Mouse (Mus musculus): ENCODE results near the gene Tenm3. TPM values are rescaled to one million over a fixed set of nuclear protein-coding genes. Genes with fewer than 3 reads are reported as not detected.
"Not testable (repeated sequence)": the region's sequence is repeated elsewhere in the genome, so short reads cannot be mapped to it uniquely, and the experiment has no call there.

Gene Tenm3
- polyA plus RNA-seq, 2 experiments = 2.2 to 3.1 TPM

GRCm38 (mm10) chr8:48188586-48188985, 655.2 kb downstream of the Tenm3 start:
- Histone ChIP-seq H3K27me3 (ENCODE audit: control insufficient read depth, insufficient read depth, low read length) (no peaks in the 10 kb centered on the region), H3K4me3 (ENCODE audit: insufficient read depth in 1 of 2, low read depth in 2 of 2, low read length in 2 of 2) (no peak overlapping the region), H3K4me1 (replicated peaks; ENCODE audit: control insufficient read depth in 2 of 2, insufficient read depth in 2 of 2, low read length in 1 of 2) (no peaks in the 10 kb centered on the region), H3K9ac (replicated peaks) (no peak overlapping the region), H3K9me3 (ENCODE audit: control insufficient read depth, low read length) (no peaks in the 10 kb centered on the region), H3K27ac (no peak overlapping the region), H3K4me2 (ENCODE audit: low read depth) (no peak overlapping the region), H3K36me3 (replicated peaks; ENCODE audit: control insufficient read depth, insufficient read depth, low read depth) (no peaks in the 10 kb centered on the region)
- no peak for TF ChIP-seq EP300 (IDR thresholded peaks at IDR 0.05; ENCODE audit: low read depth)
- TF ChIP-seq CTCF (IDR thresholded peaks at IDR 0.05; ENCODE audit: low read depth) = no peak
- DNase-seq (ENCODE audit: low read depth in 3 of 3, low spot score in 3 of 3) (no peak), ATAC-seq (ENCODE audit: insufficient read depth) (no peak)
- WGBS (ENCODE audit: insufficient replicate concordance) = 79% methylated on average over 12 of the region's 12 CpGs

- ATAC-seq (ENCODE audit: insufficient read depth) = no peak
- no peaks in the 10 kb centered on the region for H3K27me3 ChIP-seq (ENCODE audit: control insufficient read depth, insufficient read depth, low read length)
- WGBS (ENCODE audit: insufficient replicate concordance) = 58% methylated on average over 7 of the region's 7 CpGs
- no peaks in the 10 kb centered on the region for H3K9me3 ChIP-seq (ENCODE audit: control insufficient read depth, low read length)
- H3K27ac ChIP-seq = no peak overlapping the region
- TF ChIP-seq CTCF (IDR thresholded peaks at IDR 0.05; ENCODE audit: low read depth) = no peak
- TF ChIP-seq EP300 (IDR thresholded peaks at IDR 0.05; ENCODE audit: low read depth) = no peak
- no peak overlapping the region for H3K4me3 ChIP-seq (ENCODE audit: insufficient read depth in 1 of 2, low read depth in 2 of 2, low read length in 2 of 2)
- no peaks in the 10 kb centered on the region for H3K36me3 ChIP-seq (replicated peaks; ENCODE audit: control insufficient read depth, insufficient read depth, low read depth)
- no peak overlapping the region for H3K4me2 ChIP-seq (ENCODE audit: low read depth)
- no peak for DNase-seq (ENCODE audit: low read depth in 3 of 3, low spot score in 3 of 3)
- H3K9ac ChIP-seq (replicated peaks) = no peak overlapping the region
- H3K4me1 ChIP-seq (replicated peaks; ENCODE audit: control insufficient read depth in 2 of 2, insufficient read depth in 2 of 2, low read length in 1 of 2) = no peaks in the 10 kb centered on the region
Measured at GRCm38 (mm10) chr8:48183758-48184157, 660.0 kb downstream of the Tenm3 start.

GRCm38 (mm10) chr8:48181000-48181399, 662.8 kb downstream of the Tenm3 start:
- Histone ChIP-seq H3K4me1 (replicated peaks; ENCODE audit: control insufficient read depth in 2 of 2, insufficient read depth in 2 of 2, low read length in 1 of 2) (no peaks in the 10 kb centered on the region), H3K4me2 (ENCODE audit: low read depth) (no peak overlapping the region), H3K9me3 (ENCODE audit: control insufficient read depth, low read length) (no peaks in the 10 kb centered on the region), H3K27ac (no peak overlapping the region), H3K27me3 (ENCODE audit: control insufficient read depth, insufficient read depth, low read length) (no peaks in the 10 kb centered on the region), H3K9ac (replicated peaks) (no peak overlapping the region), H3K36me3 (replicated peaks; ENCODE audit: control insufficient read depth, insufficient read depth, low read depth) (no peaks in the 10 kb centered on the region), H3K4me3 (ENCODE audit: insufficient read depth in 1 of 2, low read depth in 2 of 2, low read length in 2 of 2) (no peak overlapping the region)
- DNase-seq (ENCODE audit: low read depth in 3 of 3, low spot score in 3 of 3) (no peak), ATAC-seq (ENCODE audit: insufficient read depth) (no peak)
- WGBS (ENCODE audit: insufficient replicate concordance) = 78% methylated on average over 3 of the region's 3 CpGs
- no peak for TF ChIP-seq EP300 (IDR thresholded peaks at IDR 0.05; ENCODE audit: low read depth)
- no peak for TF ChIP-seq CTCF (IDR thresholded peaks at IDR 0.05; ENCODE audit: low read depth)

GRCm38 (mm10) chr8:48180146-48180545, 663.6 kb downstream of the Tenm3 start:
- not testable (repeated sequence) for H3K4me3 ChIP-seq (ENCODE audit: insufficient read depth in 1 of 2, low read depth in 2 of 2, low read length in 2 of 2); H3K27me3 ChIP-seq (ENCODE audit: control insufficient read depth, insufficient read depth, low read length); ATAC-seq (ENCODE audit: insufficient read depth); H3K4me1 ChIP-seq (replicated peaks; ENCODE audit: control insufficient read depth in 2 of 2, insufficient read depth in 2 of 2, low read length in 1 of 2); H3K4me2 ChIP-seq (ENCODE audit: low read depth); DNase-seq (ENCODE audit: low read depth in 3 of 3, low spot score in 3 of 3); H3K27ac ChIP-seq; H3K9me3 ChIP-seq (ENCODE audit: control insufficient read depth, low read length); H3K9ac ChIP-seq (replicated peaks); H3K36me3 ChIP-seq (replicated peaks; ENCODE audit: control insufficient read depth, insufficient read depth, low read depth)
- 69% methylated on average over 9 of the region's 9 CpGs for WGBS (ENCODE audit: insufficient replicate concordance)

GRCm38 (mm10) chr8:48178993-48179392, 664.8 kb downstream of the Tenm3 start:
- TF ChIP-seq EP300 (IDR thresholded peaks at IDR 0.05; ENCODE audit: low read depth) = no peak
- TF ChIP-seq CTCF (IDR thresholded peaks at IDR 0.05; ENCODE audit: low read depth) = no peak
- Histone ChIP-seq H3K36me3 (replicated peaks; ENCODE audit: control insufficient read depth, insufficient read depth, low read depth) (no peaks in the 10 kb centered on the region), H3K9ac (replicated peaks) (no peak overlapping the region), H3K9me3 (ENCODE audit: control insufficient read depth, low read length) (no peaks in the 10 kb centered on the region), H3K4me3 (ENCODE audit: insufficient read depth in 1 of 2, low read depth in 2 of 2, low read length in 2 of 2) (no peak overlapping the region), H3K4me1 (replicated peaks; ENCODE audit: control insufficient read depth in 2 of 2, insufficient read depth in 2 of 2, low read length in 1 of 2) (no peaks in the 10 kb centered on the region), H3K27ac (no peak overlapping the region), H3K4me2 (ENCODE audit: low read depth) (no peak overlapping the region), H3K27me3 (ENCODE audit: control insufficient read depth, insufficient read depth, low read length) (no peaks in the 10 kb centered on the region)
- ATAC-seq (ENCODE audit: insufficient read depth) = no peak
- no peak for DNase-seq (ENCODE audit: low read depth in 3 of 3, low spot score in 3 of 3)
- WGBS (ENCODE audit: insufficient replicate concordance) = 61% methylated on average over 4 of the region's 4 CpGs
